Mouse (Mus musculus) v-Abl transformed pro-B cells (cell line): ENCODE data around the gene Txnl4b.

ENCODE experiments used
- in situ Hi-C, 2 experiments: fragments of 400-800 bp; cut with MboI; formaldehyde crosslinking; loops; one replicate each; pipeline ENCODE4 v1.15.1; 2025; ENCODE audit not compliant: unreplicated experiment in 2 of 2

The Txnl4b gene

GRCm38 (mm10) chr8:109565498-109566333 lies at the start of gene Txnl4b, which contains the start of gene Dhx38:
Txnl4b (plus strand) TSS chr8:109565892.
Dhx38 (minus strand) TSS chr8:109565861.
- in situ Hi-C loops: loop anchor here (5.0 to 25.0 kb wide), 3 partner anchors 42 to 1047 kb away; partner anchors contain the start of genes Cmtr2 (in 2 of the 2), Dhodh (in 2 of the 2) and Vac14 (in 1 of the 2)

GRCm38 (mm10) chr8:109524008-109524407 lies 41.7 kb upstream of the Txnl4b start:
- in situ Hi-C loops: no loop called here

DNA sequence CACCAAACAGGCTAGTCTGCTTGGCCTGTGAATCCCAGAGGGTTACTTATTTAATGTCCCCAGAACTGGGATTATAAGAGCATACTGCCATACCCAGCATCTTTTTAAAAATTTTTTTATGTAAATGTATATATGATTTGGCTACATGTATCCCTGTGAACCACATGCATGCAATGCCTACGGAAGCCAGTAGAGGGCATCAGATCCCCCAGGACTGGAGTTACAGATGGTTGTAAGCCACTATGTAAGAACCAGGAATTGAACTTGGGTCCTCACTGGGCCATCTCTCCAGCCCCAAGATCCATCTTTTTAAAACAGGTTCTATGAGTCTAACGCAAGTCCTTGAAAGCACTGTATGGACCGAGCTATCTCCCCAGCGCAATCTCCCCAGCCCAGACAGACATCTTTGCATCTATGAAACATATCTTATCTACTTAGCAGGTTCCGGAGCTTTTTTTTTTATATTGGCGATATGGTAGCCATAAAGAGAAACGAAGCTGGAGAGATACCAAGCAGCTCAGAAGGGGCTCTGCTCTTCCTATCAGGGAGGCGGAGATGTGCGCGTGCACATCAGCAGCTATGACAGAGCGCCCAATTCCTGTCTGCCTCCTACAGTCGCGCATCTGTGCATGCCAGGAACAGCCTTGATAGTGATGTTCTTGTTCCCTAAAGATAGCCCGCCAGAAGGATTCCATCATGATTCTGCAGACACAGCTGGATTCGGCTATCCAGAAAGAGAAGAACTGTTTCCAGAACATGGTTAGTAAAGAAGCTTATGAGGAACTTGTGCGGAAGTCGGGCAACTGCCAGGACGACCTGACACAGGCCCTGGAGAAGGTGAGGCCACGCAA lies 30.3 kb upstream of the Txnl4b start:
- in situ Hi-C loops: loop anchor here (5.0 kb wide), 2 partner anchors 1928 to 1933 kb away; no protein-coding TSS in a partner anchor

DNA sequence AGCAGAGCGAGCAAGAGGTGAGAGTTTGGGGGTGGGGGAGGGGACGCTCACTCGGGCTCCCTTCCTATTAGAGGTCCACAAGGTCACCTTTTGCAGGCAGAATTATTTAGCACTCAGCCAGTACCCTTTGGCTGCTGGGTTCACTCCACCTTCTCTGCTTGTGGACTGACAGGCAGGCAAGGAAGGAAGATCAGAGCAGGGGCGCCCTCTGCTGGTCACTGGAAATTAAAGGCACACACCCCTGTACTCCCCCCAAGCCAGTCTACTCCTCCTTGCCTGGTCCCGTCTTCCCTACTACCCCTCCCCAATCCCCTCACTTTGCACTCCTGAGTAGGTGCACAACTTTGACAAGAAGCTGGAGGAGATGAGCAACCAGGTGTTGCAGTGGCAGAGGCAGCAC lies 29.0 kb upstream of the Txnl4b start:
- in situ Hi-C loops: loop anchor here (5.0 kb wide), 2 partner anchors 1929 to 1934 kb away; no protein-coding TSS in a partner anchor

- in situ Hi-C loops: no loop called here
These were observed 23.5 kb upstream of the Txnl4b start for GRCm38 (mm10) chr8:109542165-109542564.

DNA sequence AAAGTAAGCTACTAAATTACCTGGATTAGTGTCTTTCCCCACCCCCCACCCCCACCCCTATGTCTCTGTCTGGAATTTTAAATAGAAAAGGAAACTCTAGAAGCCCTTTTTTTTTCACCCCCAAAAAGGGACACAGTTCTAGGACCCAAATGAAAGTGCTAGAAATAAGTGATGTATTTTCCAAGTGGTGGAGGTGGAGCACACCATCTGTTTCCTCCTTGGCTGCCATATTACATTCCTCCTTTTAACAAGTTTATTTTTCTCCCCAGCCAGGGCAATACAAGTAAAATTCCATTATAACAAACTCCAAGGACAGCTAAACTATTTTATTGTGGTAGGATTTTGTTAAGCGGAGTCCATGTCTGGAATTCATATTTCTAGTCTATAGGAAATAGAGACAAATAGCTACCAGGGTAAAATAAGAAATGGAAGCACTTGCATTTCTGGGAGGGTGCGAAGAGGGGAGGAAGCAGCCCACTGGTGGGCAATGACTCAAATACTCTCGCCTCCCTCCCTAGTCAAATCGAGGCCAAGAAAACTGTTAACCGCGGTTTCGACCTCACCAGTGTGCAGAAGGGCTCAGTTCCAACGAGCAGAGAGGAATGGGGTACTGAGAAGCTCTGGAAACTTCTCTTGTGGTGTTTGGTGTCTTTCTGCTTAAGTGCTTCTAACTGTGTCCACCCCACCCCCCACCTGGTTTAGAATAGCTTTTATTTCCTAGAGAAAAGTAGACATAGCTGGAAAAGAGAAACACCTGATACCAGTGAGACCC lies 22.8 kb upstream of the Txnl4b start:
- in situ Hi-C loops: no loop called here

DNA sequence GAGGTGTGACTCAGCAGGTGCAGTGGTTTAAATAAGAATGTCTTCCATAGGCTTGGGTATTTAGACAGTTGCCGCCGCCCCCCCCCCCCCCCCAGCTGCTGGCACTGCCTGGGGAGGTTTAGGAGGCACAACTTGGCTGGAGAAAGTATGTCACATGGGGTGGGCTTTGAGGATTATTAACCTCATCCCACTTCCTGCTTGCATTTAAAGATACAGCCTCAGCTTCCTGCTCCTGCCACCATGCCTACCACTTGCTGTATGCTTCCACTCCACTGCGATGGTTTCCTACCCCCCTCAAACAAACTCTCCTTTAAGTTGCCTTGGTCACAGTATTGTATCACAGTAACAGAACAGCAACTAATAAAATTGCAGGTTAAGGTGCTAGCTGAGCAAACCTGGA lies 21.6 kb upstream of the Txnl4b start:
- in situ Hi-C loops: no loop called here

DNA sequence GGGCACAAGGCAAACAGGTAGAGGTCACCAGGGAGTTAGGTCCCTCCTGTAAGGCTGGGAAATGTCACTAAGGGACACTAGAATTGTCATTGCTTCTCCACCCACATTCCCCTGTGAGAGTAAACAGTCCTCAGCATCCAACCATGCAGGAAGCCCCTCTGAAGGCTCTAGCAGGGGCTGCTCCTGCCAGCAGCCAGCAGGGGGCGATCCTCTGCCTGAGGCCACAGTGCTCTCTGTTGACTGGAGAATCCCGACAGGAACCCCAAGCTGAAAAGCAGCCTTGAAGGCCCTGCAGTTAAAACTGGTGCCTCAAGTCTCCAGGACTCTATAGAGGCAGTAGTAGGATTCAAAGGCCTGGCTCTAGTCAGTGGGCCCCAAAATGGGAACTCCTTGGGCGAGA lies 14.0 kb upstream of the Txnl4b start:
- in situ Hi-C loops: loop anchor here (25.0 kb wide), 2 partner anchors 661 to 1061 kb away; partner anchors contain the start of genes Cmtr2 (in 2 of the 2) and Vac14 (in 1 of the 2)

DNA sequence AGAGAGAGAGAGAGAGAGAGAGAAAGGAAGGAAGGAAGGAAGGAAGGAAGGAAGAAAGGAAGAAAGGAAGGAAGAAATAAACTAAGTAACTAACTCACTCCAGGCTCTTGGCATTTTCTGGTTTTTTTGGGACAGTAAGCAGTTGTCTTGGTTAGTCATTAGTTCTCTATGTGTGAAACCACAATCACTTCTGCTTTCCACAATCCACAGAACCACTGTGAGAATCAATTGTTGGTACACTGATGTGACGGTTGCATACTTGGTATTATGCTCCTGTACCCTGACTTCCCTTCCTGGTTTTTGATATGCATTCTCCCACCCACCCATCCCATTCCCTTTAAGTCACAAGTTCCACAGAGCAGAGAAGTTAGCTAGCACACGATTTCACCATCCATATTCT lies 1.8 kb upstream of the Txnl4b start:
- in situ Hi-C loops: loop anchor here (25.0 kb wide), 2 partner anchors 648 to 1048 kb away; partner anchors contain the start of genes Cmtr2 (in 2 of the 2) and Vac14 (in 1 of the 2)

DNA sequence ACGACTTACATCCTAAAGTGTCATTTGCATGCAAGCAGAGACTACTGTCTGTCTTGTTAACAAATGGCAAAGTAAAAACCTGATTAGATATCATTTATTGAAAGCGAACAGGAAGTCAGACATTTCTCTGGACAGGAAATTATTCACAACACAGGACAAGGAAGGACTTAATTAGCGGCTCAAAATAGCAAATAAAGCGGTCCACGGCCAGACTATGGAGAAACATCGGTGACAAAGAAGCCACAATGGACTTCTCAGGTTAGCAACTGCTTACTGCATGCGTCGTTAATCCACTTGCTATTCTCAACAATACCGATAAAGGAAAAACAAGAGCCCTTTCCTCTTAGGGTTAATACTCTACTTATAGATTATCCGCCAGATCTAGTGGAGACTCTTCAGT lies 926 bp upstream of the Txnl4b start:
- in situ Hi-C loops: loop anchor here (5.0 to 25.0 kb wide), 3 partner anchors 43 to 1048 kb away; partner anchors contain the start of genes Cmtr2 (in 2 of the 2), Dhodh (in 2 of the 2) and Vac14 (in 1 of the 2)

DNA sequence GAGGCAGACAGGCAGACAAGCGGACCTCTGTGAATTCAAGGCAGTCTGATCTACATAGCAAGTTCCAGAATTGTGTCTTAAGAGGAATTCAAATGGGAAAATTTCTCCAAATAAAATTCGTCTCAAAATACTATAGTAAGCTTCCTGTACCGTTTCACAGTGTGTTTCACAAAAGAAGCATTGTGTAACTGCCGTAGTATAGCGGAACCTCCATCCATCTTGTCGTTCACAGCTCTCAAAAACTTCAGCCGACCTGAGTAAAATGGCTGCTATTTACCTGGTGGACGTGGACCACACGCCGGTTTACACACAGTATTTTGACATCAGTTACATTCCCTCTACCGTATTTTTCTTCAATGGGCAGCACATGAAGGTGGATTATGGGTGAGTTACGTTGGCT lies 5.4 kb downstream of the Txnl4b start:
- in situ Hi-C loops: loop anchor here (25.0 kb wide), 2 partner anchors 641 to 1041 kb away; partner anchors contain the start of genes Cmtr2 (in 2 of the 2) and Vac14 (in 1 of the 2)

- in situ Hi-C loops: no loop called here
These were observed 10.6 kb downstream of the Txnl4b start for GRCm38 (mm10) chr8:109576311-109576710.

DNA sequence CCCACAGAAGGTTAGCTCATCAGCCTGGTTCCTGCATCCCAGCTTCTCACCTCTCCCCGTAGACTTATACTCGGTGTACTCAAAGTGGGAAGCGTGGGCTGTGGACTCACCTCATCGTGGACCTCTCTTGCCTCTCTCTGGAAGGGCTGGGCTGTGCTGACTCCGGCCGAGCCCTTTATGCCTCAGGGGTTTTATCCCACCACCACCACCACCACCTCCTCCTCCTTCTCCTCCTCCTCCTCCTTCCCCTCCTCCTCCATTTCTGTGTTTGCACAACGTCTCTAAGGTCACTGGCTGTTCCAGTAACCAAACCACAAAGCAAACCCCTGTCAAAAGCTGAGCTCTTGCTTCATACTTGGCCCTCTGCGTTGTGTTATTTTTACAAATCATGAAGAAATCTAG lies 13.2 kb downstream of the Txnl4b start, which contains the start of gene Hp:
Gene Hp (minus strand): TSS at position 273 of the 402 bp plus-strand sequence.
- in situ Hi-C loops: no loop called here

GRCm38 (mm10) chr8:109584293-109584692 lies 18.6 kb downstream of the Txnl4b start:
- in situ Hi-C loops: no loop called here

- in situ Hi-C loops: no loop called here
These were observed 19.1 kb downstream of the Txnl4b start for GRCm38 (mm10) chr8:109584830-109585229.

GRCm38 (mm10) chr8:109585652-109586051 lies 20.0 kb downstream of the Txnl4b start:
- in situ Hi-C loops: no loop called here

DNA sequence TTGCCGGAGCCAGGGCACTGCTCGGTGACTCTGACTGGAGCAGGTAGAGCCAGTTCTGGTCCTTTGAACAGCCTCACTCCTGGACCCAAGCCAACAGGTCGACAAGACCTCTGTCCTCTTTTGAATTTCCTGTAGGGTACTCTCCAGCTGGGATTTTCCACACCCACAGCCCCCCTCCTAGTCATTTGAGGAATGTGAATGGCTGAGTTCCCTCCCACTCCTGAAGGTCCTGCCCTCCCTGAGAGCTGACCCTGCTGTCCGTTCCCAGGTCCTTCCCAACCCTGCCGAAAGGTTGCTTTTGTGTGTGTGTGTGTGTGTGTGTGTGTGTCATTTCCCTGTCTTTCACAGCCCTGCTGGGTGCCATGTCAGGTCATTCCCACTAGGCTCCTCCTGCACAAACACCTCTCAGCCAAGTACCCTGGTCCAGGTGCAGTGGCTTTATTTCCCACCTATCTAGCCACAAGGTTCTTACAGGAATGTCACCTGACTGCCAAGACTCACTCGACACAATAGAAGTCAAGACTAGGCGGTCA lies 21.3 kb downstream of the Txnl4b start:
- in situ Hi-C loops: no loop called here

DNA sequence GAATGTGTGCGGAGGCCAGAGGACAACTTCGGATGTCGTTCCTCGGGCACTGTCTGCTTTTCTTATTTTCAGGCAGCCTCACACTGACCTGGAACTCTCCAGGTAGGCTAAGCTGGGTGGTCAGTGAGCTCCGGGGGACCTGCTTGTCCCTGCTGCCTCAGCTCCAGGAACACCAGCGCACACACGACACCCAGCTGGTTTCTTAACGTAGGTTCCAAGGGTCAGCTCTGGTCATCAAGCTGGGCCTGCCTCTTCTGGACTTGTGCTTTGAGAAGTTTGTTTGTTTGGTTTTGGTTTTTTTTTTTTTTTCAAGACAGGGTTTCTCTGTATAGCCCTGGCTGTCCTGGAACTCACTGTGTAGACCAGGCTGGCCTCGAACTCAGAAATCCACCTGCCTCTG lies 25.2 kb downstream of the Txnl4b start:
- in situ Hi-C loops: loop anchor here in 1 of 2 experiments (10.0 kb wide), 1 partner anchor 344 kb away; no protein-coding TSS in a partner anchor

GRCm38 (mm10) chr8:109591367-109591766 lies 25.7 kb downstream of the Txnl4b start:
- in situ Hi-C loops: loop anchor here in 1 of 2 experiments (10.0 kb wide), 1 partner anchor 343 kb away; no protein-coding TSS in a partner anchor
